Mouse (Mus musculus) lung, postnatal 0 days (tissue): ENCODE results near the gene Art5. TPM values are rescaled to one million over a fixed set of nuclear protein-coding genes. Genes with fewer than 3 reads are reported as not detected.
A peak's percentile ranks its signal among the peaks of the same experiment; 100 is the strongest.

ENCODE experiments used
- ATAC-seq: fragments of 200-750 bp; cut with Nextera tagmentation; 2 replicates; pipeline ENCODE4 v1.8.0; 2017; ENCODE audit warnings: moderate library complexity
- DNase-seq: peaks from one replicate; pipeline ENCODE4 v3.0.0-alpha.2; 2016; ENCODE audit warnings: low spot score
- H3K27ac ChIP-seq: fragments of 300-500 bp; sonication (generic); 2 replicates; pipeline ENCODE4 v1.5.1; 2014; ENCODE audit warnings: antibody characterized with exemption, mild to moderate bottlenecking, low read length, mixed read lengths
- H3K27me3 ChIP-seq: fragments of 300-500 bp; sonication (generic); replicated peaks from 2 replicates; pipeline ENCODE4 v1.6.1; 2014; ENCODE audit warnings: low read length, mixed read lengths; ENCODE audit not compliant: insufficient read depth
- H3K36me3 ChIP-seq: fragments of 300-500 bp; sonication (generic); 2 replicates; pipeline ENCODE4 v1.6.1; 2014; ENCODE audit warnings: low read length, mixed read lengths; ENCODE audit not compliant: insufficient read depth
- H3K4me1 ChIP-seq: fragments of 300-500 bp; sonication (generic); 2 replicates; pipeline ENCODE4 v1.6.1; 2014; ENCODE audit warnings: antibody characterized with exemption, low read depth, low read length, mixed read lengths; ENCODE audit not compliant: insufficient read depth
- H3K4me2 ChIP-seq: fragments of 300-500 bp; sonication (generic); replicated peaks from 2 replicates; pipeline ENCODE4 v1.6.1; 2014; ENCODE audit warnings: low read depth, mild to moderate bottlenecking, low read length, moderate library complexity, mixed read lengths
- H3K4me3 ChIP-seq: fragments of 300-500 bp; sonication (generic); 2 replicates; pipeline ENCODE4 v1.5.1; 2014; ENCODE audit warnings: low read depth, low read length
- H3K9ac ChIP-seq: fragments of 300-500 bp; sonication (generic); replicated peaks from 2 replicates; pipeline ENCODE4 v1.6.1; 2014; ENCODE audit warnings: low read depth, mild to moderate bottlenecking
- H3K9me3 ChIP-seq: fragments of 300-500 bp; sonication (generic); 2 replicates; pipeline ENCODE4 v1.6.1; 2016; ENCODE audit warnings: low read length, mixed read lengths
- CTCF ChIP-seq: IDR thresholded peaks from 2 replicates; pipeline ENCODE4 v1.5.1; 2016; ENCODE audit warnings: antibody characterized with exemption, mild to moderate bottlenecking
- EP300 ChIP-seq: IDR thresholded peaks from 2 replicates; pipeline ENCODE4 v1.6.1; 2016; ENCODE audit warnings: antibody characterized with exemption, mild to moderate bottlenecking, control low read depth
- WGBS: fragments of 180-500 bp; shearing (Covaris S2); extraction: QIAGEN DNeasy Blood & Tissue Kit; methylation state at CpG from one replicate; pipeline ENCODE4 v1.1.7; 2014; 5-methylcytosine and 5-hydroxymethylcytosine counted together
- polyA plus RNA-seq: library from polyadenylated mRNA; unstranded; fragments of >200 nt; fragmentation: Nextera tagmentation; extraction: Ambion mirVana; gene quantifications from 2 replicates; pipeline ENCODE4 v1.2.1, GENCODE M21; 2015

Gene Art5
- polyA plus RNA-seq, 1 experiment from 2014 or later: 0.68 TPM

DNA sequence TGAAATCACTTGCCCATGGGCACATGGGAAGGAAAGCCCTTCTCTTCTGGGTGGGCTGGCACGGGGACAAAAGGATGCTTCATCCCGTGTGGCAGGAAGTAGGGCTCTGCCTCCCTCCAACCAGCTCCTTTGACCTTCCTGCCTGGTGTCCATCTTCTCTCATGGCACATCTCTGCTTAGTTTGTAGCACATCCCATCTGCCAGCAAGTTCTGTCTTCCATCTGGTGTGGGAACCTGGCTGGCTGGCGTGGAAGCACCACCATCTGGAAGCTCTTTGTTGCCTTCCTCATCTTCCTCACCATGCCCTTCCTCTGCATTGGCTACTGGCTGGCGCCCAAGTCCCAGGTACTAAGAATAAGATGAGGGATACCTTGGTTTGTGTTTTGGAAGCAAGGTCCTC lies 22.0 kb downstream of the Art5 start:
- Histone ChIP-seq H3K4me3 (no peak overlapping the region), H3K4me1 (no peaks in the 10 kb centered on the region), H3K9me3 (no peaks in the 10 kb centered on the region), H3K27me3 (no peaks in the 10 kb centered on the region), H3K9ac (no peak overlapping the region), H3K36me3 (peaks cover under 1% of the 10 kb centered on the region; the same call in 1 of the 2 replicates), H3K27ac (no peak overlapping the region), H3K4me2 (no peak overlapping the region)
- no peak for DNase-seq
- WGBS: 76% methylated on average over 4 of the region's 4 CpGs
- TF ChIP-seq CTCF (no peak), EP300 (no peak)
- no peak for ATAC-seq

DNA sequence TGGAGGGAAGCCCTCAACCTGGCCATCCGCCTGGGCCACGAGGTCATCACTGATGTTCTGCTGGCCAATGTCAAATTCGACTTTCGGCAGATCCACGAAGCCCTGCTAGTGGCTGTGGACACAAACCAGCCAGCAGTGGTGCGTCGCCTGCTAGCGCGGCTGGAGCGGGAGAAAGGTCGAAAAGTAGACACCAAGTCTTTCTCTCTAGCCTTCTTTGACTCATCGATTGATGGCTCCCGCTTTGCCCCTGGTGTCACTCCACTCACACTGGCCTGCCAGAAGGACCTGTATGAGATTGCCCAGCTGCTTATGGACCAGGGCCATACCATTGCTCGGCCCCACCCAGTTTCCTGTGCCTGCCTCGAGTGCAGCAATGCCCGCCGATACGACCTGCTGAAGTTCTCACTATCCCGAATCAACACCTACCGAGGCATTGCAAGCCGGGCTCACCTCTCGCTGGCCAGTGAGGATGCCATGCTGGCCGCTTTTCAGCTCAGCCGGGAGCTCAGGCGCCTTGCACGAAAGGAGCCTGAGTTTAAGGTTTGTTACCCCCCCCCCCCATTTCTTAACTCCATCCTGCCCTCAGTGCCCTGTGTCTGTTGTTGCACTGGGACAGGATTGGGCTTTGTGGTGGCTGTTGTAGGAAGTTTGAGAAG lies 25.1 kb downstream of the Art5 start:
- ATAC-seq (no peak), DNase-seq (no peak)
- Histone ChIP-seq H3K4me2 (no peak overlapping the region), H3K9ac (no peak overlapping the region), H3K27ac (no peak overlapping the region), H3K36me3 (peaks cover 11% of the 10 kb centered on the region; the same call in 1 of the 2 replicates), H3K27me3 (no peaks in the 10 kb centered on the region), H3K4me3 (no peak overlapping the region), H3K4me1 (no peaks in the 10 kb centered on the region), H3K9me3 (no peaks in the 10 kb centered on the region)
- TF ChIP-seq CTCF (no peak), EP300 (no peak)
- 86% methylated on average over 24 of the region's 26 CpGs for WGBS

DNA sequence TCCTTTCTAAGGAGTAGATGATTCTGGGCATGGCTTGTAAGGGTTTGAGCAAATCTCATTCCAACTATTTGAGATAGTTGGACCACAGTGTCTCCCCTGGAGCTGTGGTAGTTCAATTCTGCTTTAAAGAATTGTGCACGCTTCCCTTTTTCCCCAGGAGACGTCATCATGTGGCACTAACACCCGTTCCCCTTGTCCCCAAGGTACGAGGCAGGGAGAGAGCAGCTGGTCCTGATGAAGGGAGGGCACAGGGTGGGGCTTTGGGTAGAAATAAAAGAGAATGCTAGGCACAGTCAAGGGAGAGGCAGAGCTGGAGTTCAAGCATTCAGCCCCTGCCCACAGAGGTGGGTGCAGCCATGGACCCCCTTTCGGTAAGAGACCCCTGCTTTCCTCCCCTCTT lies 26.5 kb downstream of the Art5 start, which contains the start of gene Trpc2:
Gene Trpc2 (plus strand): TSS at position 301 of the 400 bp plus-strand sequence.
- ATAC-seq: no peak
- H3K9me3 ChIP-seq: no peaks in the 10 kb centered on the region
- 80% methylated on average over 5 of the region's 5 CpGs for WGBS
- H3K9ac ChIP-seq: no peak within 1 kb of the TSS
- H3K4me1 ChIP-seq: no peaks in the 10 kb centered on the region
- DNase-seq: no peak
- TF ChIP-seq EP300 (no peak), CTCF (no peak)
- no peak within 1 kb of the TSS for H3K27ac ChIP-seq
- H3K4me3 ChIP-seq: no peak within 1 kb of the TSS
- H3K4me2 ChIP-seq: no peak within 1 kb of the TSS
- H3K27me3 ChIP-seq: no peaks in the 10 kb centered on the region
- H3K36me3 ChIP-seq: peaks cover 17% of the 10 kb centered on the region

DNA sequence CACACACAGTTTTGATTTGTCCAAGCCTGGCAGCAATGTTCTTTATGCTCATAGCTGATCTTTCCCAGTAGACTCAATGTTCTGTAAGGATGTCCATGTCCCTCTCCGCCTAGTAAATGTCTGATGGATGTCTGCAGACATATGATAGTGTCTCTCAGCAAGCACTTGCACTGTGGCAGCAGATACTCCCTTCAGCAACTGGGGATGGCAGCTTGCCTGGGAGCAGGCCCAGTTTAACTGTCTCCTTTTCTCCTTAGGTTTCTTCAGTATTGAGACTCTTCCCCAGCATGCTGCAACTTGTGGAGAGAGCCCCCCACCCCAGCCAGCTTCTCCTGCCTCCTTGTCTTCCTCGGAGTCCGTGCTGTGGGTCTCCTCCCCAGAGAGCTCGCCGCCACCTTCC lies 27.5 kb downstream of the Art5 start:
- no peak for TF ChIP-seq EP300
- no peak for TF ChIP-seq CTCF
- Histone ChIP-seq H3K9me3 (no peaks in the 10 kb centered on the region), H3K27me3 (no peaks in the 10 kb centered on the region), H3K4me3 (no peak overlapping the region), H3K4me1 (no peaks in the 10 kb centered on the region), H3K4me2 (no peak overlapping the region), H3K27ac (no peak overlapping the region), H3K9ac (no peak overlapping the region), H3K36me3 (peaks cover 17% of the 10 kb centered on the region)
- no peak for ATAC-seq
- no peak for DNase-seq
- 90% methylated on average over 5 of the region's 5 CpGs for WGBS

DNA sequence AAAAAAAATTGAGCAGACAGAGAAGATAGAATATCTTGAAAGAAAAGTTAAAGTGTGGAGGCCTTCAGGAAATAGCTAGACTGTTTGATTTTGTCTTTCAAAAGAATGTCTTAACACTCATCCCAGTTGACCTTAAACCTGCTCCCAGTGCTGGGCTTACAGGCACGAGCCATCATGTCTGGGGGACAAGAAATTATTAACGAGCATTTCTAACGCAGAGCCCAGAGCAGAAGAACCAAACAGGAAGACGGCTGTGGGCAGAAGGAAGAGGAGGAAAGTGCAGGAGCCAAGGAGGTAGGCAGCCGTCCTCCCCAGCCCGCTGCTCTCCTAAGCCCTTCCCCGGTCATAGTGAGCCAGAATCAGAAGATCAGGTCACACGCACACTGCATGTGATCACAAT lies 29.0 kb downstream of the Art5 start:
- Histone ChIP-seq H3K36me3 (peaks cover 24% of the 10 kb centered on the region), H3K4me3 (no peak overlapping the region), H3K27ac (no peak overlapping the region), H3K4me2 (no peak overlapping the region), H3K9ac (no peak overlapping the region), H3K4me1 (no peaks in the 10 kb centered on the region), H3K27me3 (no peaks in the 10 kb centered on the region), H3K9me3 (no peaks in the 10 kb centered on the region)
- DNase-seq (no peak), ATAC-seq (no peak)
- TF ChIP-seq EP300: no peak
- TF ChIP-seq CTCF: no peak
- WGBS: 62% methylated on average over 8 of the region's 8 CpGs

DNA sequence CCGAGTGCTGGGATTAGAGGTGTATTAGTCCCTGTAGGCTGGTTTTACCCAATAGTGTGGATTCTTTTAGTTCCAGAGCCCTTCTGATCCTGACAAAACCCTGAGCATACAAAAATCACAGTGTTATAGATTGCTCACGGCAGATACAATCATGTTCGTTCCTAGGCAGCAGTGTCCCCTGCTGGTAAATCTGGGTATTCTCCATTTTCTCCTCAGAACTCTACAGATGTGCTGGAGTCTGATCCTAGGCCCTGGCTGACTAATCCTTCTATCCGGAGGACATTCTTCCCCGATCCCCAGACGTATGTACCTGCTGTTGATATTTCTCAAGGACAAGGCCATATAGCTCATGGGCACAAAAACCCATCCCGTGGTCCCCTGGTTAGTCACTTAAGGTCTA lies 30.8 kb downstream of the Art5 start:
- DNase-seq: peak; percentile 44

More for the DNA sequence above, 30.8 kb downstream of the Art5 start:
- H3K27me3 ChIP-seq: no peaks in the 10 kb centered on the region
- TF ChIP-seq CTCF (peak; percentile 82), EP300 (no peak)
- no peaks in the 10 kb centered on the region for H3K9me3 ChIP-seq
- peak; percentile 40; the same call in 1 of the 2 replicates for ATAC-seq
- H3K4me3 ChIP-seq: no peak overlapping the region
- no peak overlapping the region for H3K4me2 ChIP-seq
- 71% methylated on average over 7 of the region's 7 CpGs for WGBS
- H3K9ac ChIP-seq: no peak overlapping the region
- no peak overlapping the region for H3K27ac ChIP-seq
- H3K4me1 ChIP-seq: no peaks in the 10 kb centered on the region
- peaks cover 27% of the 10 kb centered on the region for H3K36me3 ChIP-seq
